8 mouse cellular contexts compared by ENCODE assay signal in the genomic region with DNA sequence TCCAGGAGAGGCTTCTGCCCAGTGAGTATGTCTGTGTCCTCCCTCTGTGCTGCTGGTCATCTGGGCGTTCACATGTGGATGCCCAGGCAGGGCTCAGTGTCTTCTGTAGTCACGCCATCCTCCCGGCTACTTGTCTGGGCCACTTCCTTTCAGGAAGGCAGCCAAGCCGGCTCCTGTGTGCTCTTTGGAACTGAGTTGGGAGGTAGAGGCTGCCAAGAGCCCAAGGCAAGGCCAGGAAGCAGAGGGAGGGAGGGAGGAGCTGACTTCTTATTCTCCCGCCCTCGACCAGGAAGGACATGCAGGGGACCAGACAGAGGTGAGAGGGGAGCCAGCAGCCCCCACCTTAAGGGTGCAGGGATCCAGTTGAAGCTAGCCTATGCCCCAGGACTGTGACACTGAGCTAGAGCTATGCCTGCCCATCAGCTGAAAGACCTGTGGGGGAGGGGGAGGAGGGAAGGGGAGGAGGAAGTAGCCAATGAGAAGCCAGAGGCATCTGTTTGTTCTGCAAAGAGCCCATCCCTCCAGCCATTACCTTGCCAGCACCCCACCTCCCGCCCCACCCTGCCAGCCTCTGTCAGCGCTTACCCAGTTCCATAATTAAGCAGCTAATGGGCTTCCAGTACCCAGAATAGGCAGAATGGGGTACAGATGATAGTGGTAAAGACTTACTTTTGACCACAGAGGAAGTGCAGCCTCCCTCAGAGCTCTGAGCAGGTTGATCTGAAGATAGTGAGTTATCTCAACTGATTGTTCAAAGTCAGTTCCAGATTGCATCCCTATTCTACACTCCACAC. TPM values are rescaled to one million over a fixed set of nuclear protein-coding genes. Genes with fewer than 3 reads are reported as not detected.
DNase-seq lines count a peak whose midpoint lies in the region; ATAC-seq and TF ChIP-seq lines count a peak whose summit lies in the region.

No protein-coding gene starts in this region.

- peaks cover 6% of the 10 kb centered on the region for H3K4me1 ChIP-seq in forebrain, embryonic 16.5 days (replicated peaks; ENCODE audit: control insufficient read depth, insufficient read depth, low read length)
- no peaks in the 10 kb centered on the region for H3K4me1 ChIP-seq in midbrain, postnatal 0 days (ENCODE audit: insufficient read depth, low read length)

- WGBS in forebrain, embryonic 16.5 days = 16% methylated on average over 8 of the region's 8 CpGs
- WGBS in midbrain, postnatal 0 days = 25% methylated on average over 8 of the region's 8 CpGs

- no peak overlapping the region for H3K9ac ChIP-seq in forebrain, embryonic 16.5 days (replicated peaks; ENCODE audit: low read depth, low read length)
- H3K9ac ChIP-seq in midbrain, postnatal 0 days (replicated peaks; ENCODE audit: low read length, poor library complexity, severe bottlenecking) = no peak overlapping the region

- no peaks in the 10 kb centered on the region for H3K9me3 ChIP-seq in forebrain, embryonic 16.5 days (ENCODE audit: control insufficient read depth, low read length)
- no peaks in the 10 kb centered on the region for H3K9me3 ChIP-seq in midbrain, postnatal 0 days (ENCODE audit: low read length)

- H3K27ac ChIP-seq in forebrain, embryonic 16.5 days (ENCODE audit: low read length) = peak overlapping the region; percentile 20; the same call in 1 of the 2 replicates
- no peak overlapping the region for H3K27ac ChIP-seq in midbrain, postnatal 0 days (ENCODE audit: low read depth, low read length)

- no peaks in the 10 kb centered on the region for H3K27me3 ChIP-seq in forebrain, embryonic 16.5 days (replicated peaks; ENCODE audit: control insufficient read depth, insufficient read depth, low read length)
- H3K27me3 ChIP-seq in midbrain, postnatal 0 days (ENCODE audit: insufficient read depth, low read length) = no peaks in the 10 kb centered on the region

- ATAC-seq in forebrain, embryonic 16.5 days = peak; percentile 55
- no peak for ATAC-seq in midbrain, postnatal 0 days (ENCODE audit: low FRiP score)

- no peak for TF ChIP-seq CTCF in midbrain, postnatal 0 days (IDR thresholded peaks at IDR 0.05)

- peak; percentile 62 for DNase-seq in cerebellum, adult 11-12 months
- DNase-seq in cerebellum, adult 8-10 months = no peak
- peak; percentile 76 to 83 for DNase-seq in adrenal gland, postnatal 36 days
- DNase-seq in heart, postnatal 4 days = peak; percentile 85
- peak; percentile 59 to 69 for DNase-seq in layer of hippocampus, postnatal 10 days (ENCODE audit: low spot score in 2 of 2)
- DNase-seq in midbrain, postnatal 0 days (ENCODE audit: low spot score) = peak; percentile 80
- no peak for DNase-seq in c-Kit-positive CD71-positive TER-119-positive erythroid progenitor cells, embryonic 14.5 days (ENCODE audit: low spot score)

- peak overlapping the region; percentile 23; the same call in 1 of the 2 replicates for H3K4me2 ChIP-seq in forebrain, embryonic 16.5 days (ENCODE audit: low read length)
- H3K4me2 ChIP-seq in midbrain, postnatal 0 days (ENCODE audit: low read depth, low read length, poor library complexity, severe bottlenecking) = no peak overlapping the region

- H3K4me3 ChIP-seq in forebrain, embryonic 16.5 days (replicated peaks; ENCODE audit: low read length) = no peak overlapping the region
- no peak overlapping the region for H3K4me3 ChIP-seq in midbrain, postnatal 0 days (ENCODE audit: low read depth, low read length)

- H3K36me3 ChIP-seq in forebrain, embryonic 16.5 days (ENCODE audit: control insufficient read depth, insufficient read depth) = no peaks in the 10 kb centered on the region
- H3K36me3 ChIP-seq in midbrain, postnatal 0 days (ENCODE audit: insufficient read depth, low read length) = no peaks in the 10 kb centered on the region

RNA-seq across cellular contexts. Expression of a gene that starts 9.1 kb away (rescaled TPM):
- not detected for total RNA-seq in adrenal gland, postnatal 36 days (2021)
- not detected in 2 replicates for polyA plus RNA-seq in forebrain, embryonic 16.5 days (2015; fragmentation: Nextera tagmentation; extraction: Ambion mirVana)
- not detected for total RNA-seq in heart, postnatal 4 days (2021)
- total RNA-seq in layer of hippocampus, postnatal 10 days (2021) = not detected
- not detected in 2 replicates for total RNA-seq in midbrain, postnatal 0 days (2014; rRNA removed)
- not detected in 2 replicates for polyA plus RNA-seq in midbrain, postnatal 0 days (2015; fragmentation: Nextera tagmentation; extraction: Ambion mirVana)

RNA-seq across cellular contexts. Expression of a gene that starts 17.9 kb away (rescaled TPM):
- not detected for total RNA-seq in adrenal gland, postnatal 36 days (2021)
- polyA plus RNA-seq in forebrain, embryonic 16.5 days (2015; fragmentation: Nextera tagmentation; extraction: Ambion mirVana) = 0.19 and 0.58 TPM in 2 replicates
- 10 to 100 TPM; 67.0 to 89.1 TPM for total RNA-seq in heart, postnatal 4 days (2021)
- under 1 TPM; 0.66 to 0.78 TPM for total RNA-seq in layer of hippocampus, postnatal 10 days (2021)
- not detected in 2 replicates for total RNA-seq in midbrain, postnatal 0 days (2014; rRNA removed)
- polyA plus RNA-seq in midbrain, postnatal 0 days (2015; fragmentation: Nextera tagmentation; extraction: Ambion mirVana) = 0.29 and 0.39 TPM in 2 replicates

RNA-seq across cellular contexts. Expression of a gene that starts 22.2 kb away (rescaled TPM):
- total RNA-seq in adrenal gland, postnatal 36 days (2021) = 100 to 1,000 TPM; 111 to 222 TPM
- 45.0 and 166 TPM in 2 replicates for polyA plus RNA-seq in forebrain, embryonic 16.5 days (2015; fragmentation: Nextera tagmentation; extraction: Ambion mirVana)
- 100 to 1,000 TPM; 861 to 965 TPM for total RNA-seq in heart, postnatal 4 days (2021)
- 10 to 100 TPM; 60.6 to 66.1 TPM for total RNA-seq in layer of hippocampus, postnatal 10 days (2021)
- total RNA-seq in midbrain, postnatal 0 days (2014; rRNA removed) = 44.7 and 50.3 TPM in 2 replicates
- polyA plus RNA-seq in midbrain, postnatal 0 days (2015; fragmentation: Nextera tagmentation; extraction: Ambion mirVana) = 65.4 and 67.5 TPM in 2 replicates

RNA-seq across cellular contexts. Expression of a gene that starts 32.6 kb away (rescaled TPM):
- total RNA-seq in adrenal gland, postnatal 36 days (2021) = 100 to 1,000 TPM; 119 to 120 TPM
- polyA plus RNA-seq in forebrain, embryonic 16.5 days (2015; fragmentation: Nextera tagmentation; extraction: Ambion mirVana) = 22.0 and 22.4 TPM in 2 replicates
- 10 to 100 TPM; 45.3 to 46.3 TPM for total RNA-seq in heart, postnatal 4 days (2021)
- 100 to 1,000 TPM; 501 TPM for total RNA-seq in layer of hippocampus, postnatal 10 days (2021)
- total RNA-seq in midbrain, postnatal 0 days (2014; rRNA removed) = 179 and 217 TPM in 2 replicates
- 18.2 and 20.4 TPM in 2 replicates for polyA plus RNA-seq in midbrain, postnatal 0 days (2015; fragmentation: Nextera tagmentation; extraction: Ambion mirVana)

RNA-seq across cellular contexts. Expression of a gene that starts 51.4 kb away (rescaled TPM):
- 1 to 10 TPM; 3.2 to 3.4 TPM for total RNA-seq in adrenal gland, postnatal 36 days (2021)
- 123 and 134 TPM in 2 replicates for polyA plus RNA-seq in forebrain, embryonic 16.5 days (2015; fragmentation: Nextera tagmentation; extraction: Ambion mirVana)
- total RNA-seq in heart, postnatal 4 days (2021) = 1 to 10 TPM; 9.1 to 9.5 TPM
- 100 to 1,000 TPM; 107 TPM for total RNA-seq in layer of hippocampus, postnatal 10 days (2021)
- total RNA-seq in midbrain, postnatal 0 days (2014; rRNA removed) = 221 and 243 TPM in 2 replicates
- 158 and 161 TPM in 2 replicates for polyA plus RNA-seq in midbrain, postnatal 0 days (2015; fragmentation: Nextera tagmentation; extraction: Ambion mirVana)

Comparison
In these comparisons a context has a peak if more than half of its experiments do, and no peak if none do; other contexts are left out.
1. DNase-seq: peak in cerebellum, adult 11-12 months (single experiment), adrenal gland, postnatal 36 days (2 of 2), heart, postnatal 4 days (single experiment), layer of hippocampus, postnatal 10 days (2 of 2) and midbrain, postnatal 0 days (single experiment); none in cerebellum, adult 8-10 months (single experiment) and c-Kit-positive CD71-positive TER-119-positive erythroid progenitor cells, embryonic 14.5 days (single experiment).
2. RNA of a gene that starts 17.9 kb away (total RNA-seq): 67.0 to 89.1 TPM in heart, postnatal 4 days; 0.66 to 0.78 TPM in layer of hippocampus, postnatal 10 days, not detected in adrenal gland, postnatal 36 days and not detected in midbrain, postnatal 0 days; every median in the first group is over 10 times any median in the second.